Mouse (Mus musculus): ENCODE measurements around the gene Nostrin.

DNA sequence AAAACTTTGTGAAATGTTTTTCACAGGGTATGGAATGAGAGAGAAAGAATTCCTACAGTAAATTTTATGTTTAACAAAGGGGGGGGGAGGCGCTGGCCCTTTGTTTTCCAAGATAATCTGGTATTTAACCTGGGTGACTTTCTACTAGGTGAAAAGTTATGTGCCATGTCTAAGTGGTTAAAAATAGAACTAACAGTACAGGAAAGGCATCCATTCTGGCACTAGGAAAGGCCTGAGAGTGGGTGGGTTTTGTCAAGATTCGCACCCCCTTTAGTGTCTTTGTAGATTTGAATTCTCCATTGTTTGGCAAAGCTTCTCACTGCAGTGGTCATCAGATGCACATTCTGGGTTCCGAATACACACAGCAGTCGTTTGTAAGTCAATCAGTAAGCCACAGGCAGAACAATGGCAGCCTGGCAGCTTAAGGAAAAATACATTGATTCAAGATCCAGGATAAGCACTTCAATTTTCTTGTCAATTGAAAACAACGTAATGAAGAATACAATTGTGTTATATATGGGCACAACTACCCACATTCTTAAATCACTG lies 86.3 kb downstream of the Nostrin start:
- no peak for TF ChIP-seq CTCF (IDR thresholded peaks at IDR 0.05; ENCODE audit: insufficient read depth, low read depth, low read length)
- TF ChIP-seq POLR2A (IDR thresholded peaks at IDR 0.05; ENCODE audit: insufficient read depth, low read depth, low read length), result no peak

Data from olfactory bulb, adult 2 months (tissue).